Mouse (Mus musculus): ENCODE measurements at regions not wholly inside any gene's neighbourhood (a gene's known extent, or its start where the extent isn't known, plus 50 kb on each side); places are given as distances from the start of the nearest gene placed in this dataset.

DNA sequence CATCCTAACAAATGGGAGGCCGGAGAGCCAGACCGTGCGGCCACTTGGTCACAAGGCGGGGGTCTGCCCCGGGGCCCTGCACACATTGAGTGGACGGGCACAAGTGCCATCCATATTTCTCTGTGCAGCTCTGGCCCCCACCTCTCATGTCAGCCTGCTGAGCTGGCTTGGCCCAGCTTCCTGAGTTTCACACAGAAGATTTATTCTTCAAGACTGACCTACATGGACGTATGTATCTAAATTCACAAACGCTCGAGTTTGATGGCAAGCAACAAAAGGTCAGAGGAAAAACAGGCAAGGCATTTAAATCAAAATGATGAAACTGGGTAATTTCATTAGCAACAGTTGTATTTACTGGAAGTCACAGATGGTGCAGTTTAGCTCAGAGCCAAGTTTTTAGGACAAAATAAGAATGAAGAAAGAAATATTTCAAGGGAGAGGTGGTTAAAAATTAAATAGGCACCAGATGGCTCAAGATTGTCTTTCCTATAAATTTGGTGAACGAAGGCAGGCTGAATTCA is 276.1 kb downstream of the Vps13c start:
- ATAC-seq (no peak), DNase-seq (peak; percentile 54)
- H3K36me3 ChIP-seq (ENCODE audit: insufficient read depth): no peaks in the 10 kb centered on the region
- H3K9ac ChIP-seq: no peak overlapping the region
- no peaks in the 10 kb centered on the region for H3K27me3 ChIP-seq (ENCODE audit: insufficient read depth, low read length)
- no peak overlapping the region for H3K4me2 ChIP-seq (ENCODE audit: low read depth)
- WGBS: 63% methylated on average over 10 of the region's 10 CpGs
- H3K4me1 ChIP-seq (ENCODE audit: insufficient read depth): no peaks in the 10 kb centered on the region
- H3K4me3 ChIP-seq (ENCODE audit: low read depth, low read length): no peak overlapping the region
- H3K9me3 ChIP-seq (ENCODE audit: low read length): no peaks in the 10 kb centered on the region
- no peak for TF ChIP-seq CTCF (IDR thresholded peaks at IDR 0.05; ENCODE audit: low read depth)
- no peak overlapping the region for H3K27ac ChIP-seq (ENCODE audit: low read depth, low read length)

DNA sequence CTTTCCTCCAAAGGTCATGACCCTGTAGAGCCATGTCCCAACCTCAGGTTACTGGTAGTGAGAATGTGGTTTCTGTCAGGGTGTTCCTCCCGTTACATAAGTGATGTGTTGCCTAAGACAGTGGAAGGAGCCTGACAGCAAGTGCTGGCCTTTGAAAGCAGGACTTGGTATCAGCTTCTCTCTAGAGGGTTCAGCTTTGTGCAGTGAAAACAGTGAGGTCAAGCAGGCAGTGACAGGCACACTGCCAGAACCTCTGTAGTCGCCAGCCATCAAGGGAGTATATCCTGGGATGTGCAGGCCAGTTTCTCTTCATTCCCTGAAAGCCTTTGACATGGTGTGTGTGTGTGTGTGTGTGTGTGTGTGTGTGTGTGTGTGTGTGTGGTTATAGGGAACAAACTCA is 278.1 kb downstream of the Vps13c start:
- no peak for TF ChIP-seq CTCF (IDR thresholded peaks at IDR 0.05; ENCODE audit: low read depth)
- H3K9me3 ChIP-seq (ENCODE audit: low read length): no peaks in the 10 kb centered on the region
- no peak overlapping the region for H3K9ac ChIP-seq
- no peak overlapping the region for H3K27ac ChIP-seq (ENCODE audit: low read depth, low read length)
- no peak overlapping the region for H3K4me2 ChIP-seq (ENCODE audit: low read depth)
- DNase-seq (no peak), ATAC-seq (no peak)
- 84% methylated on average over 2 of the region's 2 CpGs for WGBS
- no peak overlapping the region for H3K4me3 ChIP-seq (ENCODE audit: low read depth, low read length)
- no peaks in the 10 kb centered on the region for H3K27me3 ChIP-seq (ENCODE audit: insufficient read depth, low read length)
- H3K4me1 ChIP-seq (ENCODE audit: insufficient read depth): no peaks in the 10 kb centered on the region
- H3K36me3 ChIP-seq (ENCODE audit: insufficient read depth): no peaks in the 10 kb centered on the region

DNA sequence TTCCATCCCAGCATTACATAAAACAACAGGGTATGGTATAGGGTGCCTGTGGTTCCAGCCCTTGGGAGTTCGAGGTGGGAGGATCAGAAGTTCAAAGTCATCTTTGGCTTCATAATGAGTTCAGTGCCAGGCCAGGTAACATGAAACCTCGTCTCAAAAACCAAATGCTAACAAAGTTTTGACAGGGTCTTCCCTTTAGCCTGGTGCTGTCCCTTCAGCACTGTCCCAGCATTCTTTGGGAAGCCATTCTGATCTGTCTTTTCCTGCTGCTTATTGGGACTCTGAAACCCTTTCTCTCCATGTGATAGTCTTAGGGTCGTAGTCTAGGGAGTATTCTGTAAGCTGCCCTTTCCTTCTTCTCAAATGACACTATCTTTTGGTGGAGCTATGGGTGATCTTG is 282.1 kb downstream of the Vps13c start:
- H3K36me3 ChIP-seq (ENCODE audit: insufficient read depth): no peaks in the 10 kb centered on the region
- H3K9ac ChIP-seq: no peak overlapping the region
- whole genome bisulfite sequencing: 66% methylated on average over 3 of the region's 3 CpGs
- no peak for TF ChIP-seq CTCF (IDR thresholded peaks at IDR 0.05; ENCODE audit: low read depth)
- no peaks in the 10 kb centered on the region for H3K27me3 ChIP-seq (ENCODE audit: insufficient read depth, low read length)
- ATAC-seq: no peak
- no peak overlapping the region for H3K4me3 ChIP-seq (ENCODE audit: low read depth, low read length)
- no peak for DNase-seq
- no peaks in the 10 kb centered on the region for H3K9me3 ChIP-seq (ENCODE audit: low read length)
- H3K4me2 ChIP-seq (ENCODE audit: low read depth): no peak overlapping the region
- no peaks in the 10 kb centered on the region for H3K4me1 ChIP-seq (ENCODE audit: insufficient read depth)
- no peak overlapping the region for H3K27ac ChIP-seq (ENCODE audit: low read depth, low read length)

DNA sequence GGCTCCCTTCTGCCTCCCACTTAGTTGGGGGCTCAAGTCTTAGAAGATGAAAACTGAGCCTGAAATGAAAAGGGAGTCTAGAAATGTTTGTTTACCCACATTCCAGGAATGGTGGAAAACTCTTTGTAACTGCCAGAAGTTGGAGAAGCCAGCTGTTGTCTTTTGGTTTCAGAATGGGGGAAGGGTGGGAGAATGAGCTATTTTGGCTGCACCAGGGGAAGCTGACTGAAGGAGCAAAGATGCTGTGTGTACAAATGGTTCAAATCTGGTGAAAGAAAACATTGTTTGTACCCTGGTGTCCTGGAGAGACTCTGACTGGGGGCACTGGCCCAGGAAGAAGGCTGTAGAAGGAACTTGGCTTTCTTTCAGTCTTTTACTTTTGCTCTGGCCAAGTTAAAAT is 291.1 kb downstream of the Vps13c start:
- Histone ChIP-seq H3K4me2 (ENCODE audit: low read depth) (no peak overlapping the region), H3K27me3 (ENCODE audit: insufficient read depth, low read length) (no peaks in the 10 kb centered on the region), H3K27ac (ENCODE audit: low read depth, low read length) (no peak overlapping the region), H3K9ac (no peak overlapping the region), H3K9me3 (ENCODE audit: low read length) (no peaks in the 10 kb centered on the region), H3K4me1 (ENCODE audit: insufficient read depth) (no peaks in the 10 kb centered on the region; the same call in 1 of the 2 replicates), H3K4me3 (ENCODE audit: low read depth, low read length) (no peak overlapping the region), H3K36me3 (ENCODE audit: insufficient read depth) (no peaks in the 10 kb centered on the region)
- no peak for DNase-seq
- ATAC-seq: no peak
- TF ChIP-seq CTCF (IDR thresholded peaks at IDR 0.05; ENCODE audit: low read depth): no peak

DNA sequence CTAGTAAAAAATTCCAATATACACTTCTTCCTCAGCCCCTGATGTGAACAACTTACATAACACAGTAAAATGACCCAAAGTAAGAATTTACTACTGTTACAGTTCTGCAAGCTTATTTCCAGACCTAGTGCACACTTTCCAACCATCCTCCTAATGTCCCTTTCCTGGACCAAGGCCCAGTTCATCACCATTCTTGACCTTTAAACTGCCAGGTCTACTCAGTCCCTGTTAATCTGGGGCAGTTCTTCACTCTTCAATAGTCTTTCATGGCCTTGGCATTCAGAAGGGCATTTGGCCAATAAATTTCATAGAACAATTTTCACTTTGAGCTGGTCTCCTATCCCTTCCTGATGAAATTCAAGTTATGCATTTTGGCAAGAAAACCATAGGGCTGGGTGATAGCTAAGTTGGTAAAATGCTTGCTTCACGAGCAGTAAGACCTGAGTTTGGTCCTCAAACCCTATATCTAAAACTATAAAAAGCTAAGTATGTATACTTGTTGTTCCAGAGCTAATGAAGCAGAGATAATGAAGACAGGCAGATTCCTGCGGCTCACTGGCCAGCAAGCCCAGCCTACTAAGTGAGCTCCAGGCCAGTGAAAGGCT is 295.4 kb downstream of the Vps13c start:
- H3K27ac ChIP-seq (ENCODE audit: low read depth, low read length): no peak overlapping the region
- DNase-seq (no peak), ATAC-seq (no peak)
- no peak overlapping the region for H3K4me3 ChIP-seq (ENCODE audit: low read depth, low read length)
- no peaks in the 10 kb centered on the region; the same call in 1 of the 2 replicates for H3K4me1 ChIP-seq (ENCODE audit: insufficient read depth)
- H3K9me3 ChIP-seq (ENCODE audit: low read length): no peaks in the 10 kb centered on the region
- no peaks in the 10 kb centered on the region for H3K27me3 ChIP-seq (ENCODE audit: insufficient read depth, low read length)
- no peaks in the 10 kb centered on the region for H3K36me3 ChIP-seq (ENCODE audit: insufficient read depth)
- no peak for TF ChIP-seq CTCF (IDR thresholded peaks at IDR 0.05; ENCODE audit: low read depth)
- no peak overlapping the region for H3K9ac ChIP-seq
- 24% methylated on average over 2 of the region's 2 CpGs for WGBS
- H3K4me2 ChIP-seq (ENCODE audit: low read depth): no peak overlapping the region

DNA sequence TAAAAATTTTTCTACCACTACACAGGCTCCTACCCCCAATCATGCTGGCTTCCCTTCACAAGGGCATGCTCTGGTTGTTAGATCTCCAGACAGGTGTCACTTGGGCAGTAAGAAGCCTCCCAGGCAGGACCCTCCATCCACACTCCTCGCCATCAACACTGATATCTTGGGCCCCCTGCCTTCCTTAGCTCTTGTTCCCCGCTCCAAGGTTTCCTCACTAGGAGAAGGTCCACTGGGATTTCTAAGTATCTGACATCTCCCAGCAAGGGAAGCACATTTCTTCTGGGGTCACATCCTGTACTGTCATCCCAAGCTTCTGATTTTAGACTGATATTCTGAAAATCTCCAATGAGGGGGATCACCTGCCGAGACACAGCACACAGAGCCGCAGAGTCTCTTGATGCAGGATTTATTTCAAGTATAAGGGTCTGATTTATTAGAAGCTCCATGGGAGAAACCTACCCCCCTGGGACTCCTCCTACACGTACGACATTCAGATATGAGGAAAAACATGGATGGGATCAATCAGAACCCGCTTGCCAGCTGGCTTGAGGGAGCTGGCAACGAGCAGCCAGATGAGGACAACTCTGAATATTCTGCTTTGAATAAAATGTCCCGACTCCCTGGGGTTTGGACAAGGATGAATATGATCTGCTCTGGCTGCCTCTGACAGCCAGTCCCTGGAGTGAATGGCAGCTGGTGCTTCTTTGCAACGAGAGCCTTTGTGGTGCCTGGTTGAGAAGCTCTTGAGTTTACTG is 322.8 kb downstream of the Vps13c start:
- ATAC-seq: no peak
- no peak overlapping the region for H3K9ac ChIP-seq
- WGBS: 71% methylated on average over 10 of the region's 10 CpGs
- no peaks in the 10 kb centered on the region for H3K4me1 ChIP-seq (ENCODE audit: insufficient read depth)
- no peak overlapping the region for H3K4me2 ChIP-seq (ENCODE audit: low read depth)
- H3K27me3 ChIP-seq (ENCODE audit: insufficient read depth, low read length): no peaks in the 10 kb centered on the region
- no peak for TF ChIP-seq CTCF (IDR thresholded peaks at IDR 0.05; ENCODE audit: low read depth)
- no peaks in the 10 kb centered on the region for H3K9me3 ChIP-seq (ENCODE audit: low read length)
- DNase-seq: no peak
- no peak overlapping the region for H3K4me3 ChIP-seq (ENCODE audit: low read depth, low read length)
- no peak overlapping the region for H3K27ac ChIP-seq (ENCODE audit: low read depth, low read length)
- no peaks in the 10 kb centered on the region for H3K36me3 ChIP-seq (ENCODE audit: insufficient read depth)

DNA sequence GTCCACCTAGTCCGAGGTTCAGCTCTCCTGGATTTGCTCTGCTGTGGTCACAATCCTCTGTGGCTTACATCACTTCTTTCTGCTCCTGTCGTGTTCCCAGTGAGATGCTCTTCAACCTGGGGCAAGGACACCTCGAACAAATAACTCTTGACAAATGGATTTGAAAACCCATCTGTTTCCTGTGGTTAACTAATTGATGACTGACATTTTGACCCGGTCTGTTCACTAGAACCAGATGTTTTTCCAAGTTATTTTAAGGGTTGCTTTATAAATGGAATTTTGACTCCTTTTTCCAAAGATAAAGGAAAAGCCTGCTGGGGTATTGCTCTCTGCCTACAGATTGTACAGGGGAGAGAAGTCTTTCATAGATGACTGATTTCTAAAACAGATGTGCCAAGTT is 326.4 kb downstream of the Vps13c start:
- no peak for DNase-seq
- 69% methylated on average over 4 of the region's 4 CpGs for whole genome bisulfite sequencing
- Histone ChIP-seq H3K4me1 (ENCODE audit: insufficient read depth) (no peaks in the 10 kb centered on the region), H3K27ac (ENCODE audit: low read depth, low read length) (no peak overlapping the region), H3K4me3 (ENCODE audit: low read depth, low read length) (no peak overlapping the region), H3K9me3 (ENCODE audit: low read length) (no peaks in the 10 kb centered on the region), H3K4me2 (ENCODE audit: low read depth) (no peak overlapping the region), H3K36me3 (ENCODE audit: insufficient read depth) (no peaks in the 10 kb centered on the region), H3K27me3 (ENCODE audit: insufficient read depth, low read length) (no peaks in the 10 kb centered on the region), H3K9ac (no peak overlapping the region)
- no peak for TF ChIP-seq CTCF (IDR thresholded peaks at IDR 0.05; ENCODE audit: low read depth)
- ATAC-seq: no peak

All from forebrain, postnatal 0 days (tissue).